Mouse (Mus musculus) kidney, adult 2 months (tissue): Measurements from ENCODE around the gene Cubn. TPM values are rescaled to one million over a fixed set of nuclear protein-coding genes. Genes with fewer than 3 reads are reported as not detected.

Experiments used
- DNase-seq: peaks from one replicate; pipeline ENCODE4 v3.0.0; 2021
- H3K27ac ChIP-seq: fragments of 200-500 bp; 2 replicates; pipeline ENCODE4 v1.5.1; 2012; ENCODE audit warnings: low read depth, low read length, control low read depth, inconsistent platforms; ENCODE audit not compliant: insufficient read depth
- H3K27me3 ChIP-seq: fragments of 200-500 bp; replicated peaks from 2 replicates; pipeline ENCODE4 v1.6.1; 2012; ENCODE audit warnings: mild to moderate bottlenecking, moderate library complexity, low read length, inconsistent platforms; ENCODE audit not compliant: control insufficient read depth, insufficient read depth
- H3K36me3 ChIP-seq: fragments of 200-500 bp; 2 replicates; pipeline ENCODE4 v1.6.1; 2012; ENCODE audit warnings: mild to moderate bottlenecking, moderate library complexity, low read length, inconsistent platforms; ENCODE audit not compliant: control insufficient read depth, insufficient read depth
- H3K4me1 ChIP-seq: fragments of 200-500 bp; 2 replicates; pipeline ENCODE4 v1.6.1; 2011; ENCODE audit warnings: low read length; ENCODE audit not compliant: control insufficient read depth, insufficient read depth
- H3K4me3 ChIP-seq: fragments of 200-500 bp; 2 replicates; pipeline ENCODE4 v1.5.1; 2011; ENCODE audit warnings: mild to moderate bottlenecking, low read depth, low read length, control low read depth; ENCODE audit not compliant: insufficient read depth
- CTCF ChIP-seq: fragments of 200-500 bp; conservative IDR thresholded peaks from 2 replicates; pipeline ENCODE4 v1.5.1; 2011; ENCODE audit warnings: low read depth, mild to moderate bottlenecking, control low read depth, low read length, moderate library complexity, mixed read lengths; ENCODE audit not compliant: insufficient read depth, insufficient read length
- POLR2A ChIP-seq: fragments of 200-500 bp; IDR thresholded peaks from one replicate; pipeline ENCODE4 v1.6.1; 2011; ENCODE audit warnings: low read depth, low read length, control low read depth
- WGBS: fragments of 180-500 bp; shearing (Covaris S2); methylation state at CpG from one replicate; pipeline ENCODE4 v1.1.7; 2018; 5-methylcytosine and 5-hydroxymethylcytosine counted together
- polyA plus RNA-seq: library from polyadenylated mRNA; depleted of rRNA; stranded (reverse); fragments of >200 nt; gene quantifications from 2 replicates; pipeline ENCODE4 v1.2.3, GENCODE M21; 2012

The Cubn gene
- polyA plus RNA-seq, 1 experiment, result 56.2 TPM

- H3K4me1 ChIP-seq, result no peaks in the 10 kb centered on the region
Observed at GRCm38 (mm10) chr2:13438275-13438845, 53.3 kb downstream of the Cubn start.

DNA sequence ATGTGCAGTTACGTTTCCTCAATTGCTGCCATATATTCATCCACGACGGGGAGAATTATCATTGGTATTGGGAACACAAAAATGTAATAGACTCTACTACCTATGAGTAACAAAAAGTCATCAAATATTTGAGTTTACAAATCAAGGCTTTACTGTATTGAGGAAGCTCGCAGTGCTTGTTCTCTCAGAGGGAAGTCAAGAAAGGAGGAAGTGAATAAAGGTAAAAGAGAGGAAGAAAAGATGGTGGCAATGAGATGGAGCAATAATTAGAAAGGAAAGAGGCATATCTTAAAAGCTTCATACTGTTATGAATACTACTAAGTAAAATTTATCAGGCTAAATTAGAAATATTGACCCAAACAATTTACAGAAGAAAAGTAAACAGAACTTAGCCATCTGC is 59.6 kb downstream of the Cubn start:
- Histone ChIP-seq H3K4me3 (no peak overlapping the region), H3K27ac (no peak overlapping the region), H3K4me1 (no peaks in the 10 kb centered on the region), H3K36me3 (peaks cover 3% of the 10 kb centered on the region; the same call in 1 of the 2 replicates), H3K27me3 (no peaks in the 10 kb centered on the region)
- no peak for DNase-seq
- TF ChIP-seq CTCF, result no peak
- no peak for TF ChIP-seq POLR2A
- 87% methylated on average over 4 of the region's 4 CpGs for WGBS

More at GRCm38 (mm10) chr2:13438275-13438845, 53.3 kb downstream of the Cubn start:
- DNase-seq, result no peak
- TF ChIP-seq CTCF (no peak), POLR2A (no peak)
- H3K27ac ChIP-seq, result no peak overlapping the region
- no peaks in the 10 kb centered on the region; the same call in 1 of the 2 replicates for H3K36me3 ChIP-seq
- WGBS, result 85% methylated on average over 3 of the region's 3 CpGs
- H3K4me3 ChIP-seq, result no peak overlapping the region
- no peaks in the 10 kb centered on the region for H3K27me3 ChIP-seq

DNA sequence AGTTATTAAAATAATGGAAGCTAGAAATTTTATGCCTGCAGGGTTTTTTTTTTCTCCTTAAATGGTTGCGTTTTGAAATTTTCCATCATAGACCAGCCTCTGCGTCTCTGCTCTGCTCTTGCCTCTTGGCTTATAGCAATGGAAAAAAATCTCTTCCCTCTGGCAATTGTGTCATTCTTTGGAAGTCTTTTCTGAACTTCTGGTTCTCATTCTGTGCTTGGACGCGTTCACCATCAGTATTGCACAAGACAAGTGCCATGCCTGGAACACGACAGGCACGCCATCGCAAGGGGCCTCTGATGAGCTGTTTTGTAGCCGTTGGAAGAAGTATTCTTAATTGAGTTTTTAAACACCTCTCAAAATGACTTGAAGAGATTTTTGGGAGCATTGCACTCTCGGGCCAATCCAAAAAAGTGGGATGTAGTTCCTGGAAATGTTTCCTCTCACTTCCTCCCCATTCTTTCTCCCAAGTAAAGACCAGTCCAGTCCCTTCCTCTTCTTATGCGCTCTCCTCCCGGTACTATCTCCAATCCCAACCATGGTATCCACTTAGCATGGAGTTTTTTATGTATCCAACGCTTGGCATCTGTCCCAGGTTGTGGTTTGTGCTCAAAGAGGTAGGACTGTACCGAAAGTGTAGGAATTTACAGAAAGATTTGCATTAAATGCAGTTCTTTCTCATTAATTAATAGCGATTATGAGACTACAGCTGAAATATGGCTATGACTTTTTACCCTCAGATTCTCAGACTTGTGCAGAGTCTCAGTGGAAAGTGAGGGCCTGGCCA is 69.4 kb downstream of the Cubn start:
- H3K27ac ChIP-seq, result no peak overlapping the region
- H3K36me3 ChIP-seq, result no peaks in the 10 kb centered on the region; the same call in 1 of the 2 replicates
- no peak for TF ChIP-seq POLR2A
- TF ChIP-seq CTCF, result no peak
- no peaks in the 10 kb centered on the region for H3K27me3 ChIP-seq
- WGBS, result 88% methylated on average over 14 of the region's 14 CpGs
- no peaks in the 10 kb centered on the region for H3K4me1 ChIP-seq
- H3K4me3 ChIP-seq, result no peak overlapping the region
- DNase-seq, result no peak

GRCm38 (mm10) chr2:13416765-13417524 is 74.7 kb downstream of the Cubn start:
- H3K36me3 ChIP-seq, result peaks cover 3% of the 10 kb centered on the region; the same call in 1 of the 2 replicates
- DNase-seq, result no peak
- no peaks in the 10 kb centered on the region for H3K27me3 ChIP-seq
- TF ChIP-seq POLR2A (no peak), CTCF (no peak)
- no peaks in the 10 kb centered on the region for H3K4me1 ChIP-seq
- no peak overlapping the region for H3K27ac ChIP-seq
- no peak overlapping the region for H3K4me3 ChIP-seq
- 69% methylated on average over 3 of the region's 3 CpGs for WGBS

DNA sequence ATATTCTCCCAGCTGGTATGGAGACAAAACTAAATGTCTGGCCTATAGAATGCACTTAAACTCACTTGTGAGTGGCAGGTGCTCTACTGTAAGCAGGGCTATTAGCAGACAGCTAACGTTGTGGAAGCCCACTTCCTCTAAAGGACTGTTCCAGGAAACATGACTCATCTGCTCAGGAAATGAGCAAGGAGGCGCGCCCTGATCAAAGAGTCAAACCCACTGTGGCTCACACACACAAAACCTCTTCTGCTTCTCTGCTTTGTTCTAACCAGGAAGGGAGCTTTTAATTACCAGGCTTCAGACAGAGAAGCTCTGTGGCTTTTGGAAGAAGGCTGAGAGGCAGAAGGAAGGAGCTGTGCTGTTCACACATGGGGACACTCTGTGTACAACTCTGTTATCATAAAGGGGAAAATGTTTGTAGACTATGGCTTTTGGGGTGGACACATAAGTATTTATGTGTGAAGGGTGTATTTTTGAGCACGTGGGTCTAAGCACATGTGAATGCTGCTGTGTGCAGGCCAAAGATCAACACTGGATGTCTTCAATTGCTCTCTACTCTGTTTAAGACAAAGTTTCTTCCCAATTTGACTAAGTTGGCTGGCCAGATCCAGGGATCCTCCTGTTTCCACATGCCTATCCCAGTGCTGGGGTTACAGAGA is 78.0 kb downstream of the Cubn start:
- whole genome bisulfite sequencing, result 47% methylated on average over 4 of the region's 4 CpGs
- H3K4me3 ChIP-seq, result no peak overlapping the region
- no peak for TF ChIP-seq POLR2A
- no peak for TF ChIP-seq CTCF
- peak; percentile 82 for DNase-seq
- H3K27me3 ChIP-seq, result no peaks in the 10 kb centered on the region
- peak overlapping the region; percentile 82 for H3K27ac ChIP-seq
- H3K4me1 ChIP-seq, result no peaks in the 10 kb centered on the region
- H3K36me3 ChIP-seq, result peaks cover 3% of the 10 kb centered on the region; the same call in 1 of the 2 replicates

GRCm38 (mm10) chr2:13410660-13411059 is 81.0 kb downstream of the Cubn start:
- no peak overlapping the region for H3K27ac ChIP-seq
- no peaks in the 10 kb centered on the region for H3K27me3 ChIP-seq
- no peak for DNase-seq
- TF ChIP-seq CTCF, result no peak
- no peak for TF ChIP-seq POLR2A
- H3K4me3 ChIP-seq, result no peak overlapping the region
- 56% methylated on average over 5 of the region's 5 CpGs for WGBS
- peaks cover 3% of the 10 kb centered on the region; the same call in 1 of the 2 replicates for H3K36me3 ChIP-seq
- H3K4me1 ChIP-seq, result no peaks in the 10 kb centered on the region
